Mouse (Mus musculus) embryonic facial prominence, embryonic 15.5 days (tissue): ENCODE results near the gene Msrb1. TPM values are rescaled to one million over a fixed set of nuclear protein-coding genes. Genes with fewer than 3 reads are reported as not detected.

ENCODE experiments used
- ATAC-seq: fragments of 200-750 bp; cut with Nextera tagmentation; 2 replicates; pipeline ENCODE4 v1.8.0; 2017; ENCODE audit warnings: low read depth, moderate TSS enrichment; ENCODE audit not compliant: insufficient number of reproducible peaks, low FRiP score, low TSS enrichment
- H3K27ac ChIP-seq: fragments of 300-500 bp; sonication (generic); replicated peaks from 2 replicates; pipeline ENCODE4 v1.5.1; 2015; ENCODE audit warnings: mild to moderate bottlenecking, inconsistent platforms
- H3K27me3 ChIP-seq: fragments of 300-500 bp; sonication (generic); 2 replicates; pipeline ENCODE4 v1.6.1; 2015; ENCODE audit warnings: inconsistent platforms
- H3K36me3 ChIP-seq: fragments of 300-500 bp; sonication (generic); 2 replicates; pipeline ENCODE4 v1.6.1; 2015; ENCODE audit warnings: mild to moderate bottlenecking, inconsistent platforms
- H3K4me1 ChIP-seq: fragments of 300-500 bp; sonication (generic); 2 replicates; pipeline ENCODE4 v1.6.1; 2015; ENCODE audit warnings: inconsistent platforms
- H3K4me2 ChIP-seq: fragments of 300-500 bp; sonication (generic); replicated peaks from 2 replicates; pipeline ENCODE4 v1.6.1; 2015; ENCODE audit warnings: mild to moderate bottlenecking, inconsistent platforms
- H3K4me3 ChIP-seq: fragments of 300-500 bp; sonication (generic); replicated peaks from 2 replicates; pipeline ENCODE4 v1.5.1; 2015; ENCODE audit warnings: mild to moderate bottlenecking, inconsistent platforms
- H3K9ac ChIP-seq: fragments of 300-500 bp; sonication (generic); 2 replicates; pipeline ENCODE4 v1.6.1; 2015; ENCODE audit warnings: inconsistent platforms
- H3K9me3 ChIP-seq: fragments of 300-500 bp; sonication (generic); replicated peaks from 2 replicates; pipeline ENCODE4 v1.6.1; 2016; ENCODE audit warnings: inconsistent platforms
- WGBS: fragments of 180-500 bp; shearing (Covaris S2); methylation state at CpG from one replicate; pipeline ENCODE4 v1.1.7; 2015; 5-methylcytosine and 5-hydroxymethylcytosine counted together
- polyA plus RNA-seq: library from polyadenylated mRNA; unstranded; fragments of >200 nt; fragmentation: Nextera tagmentation; extraction: Ambion mirVana; gene quantifications from 2 replicates; pipeline ENCODE4 v1.2.1, GENCODE M21; 2015

Gene Msrb1
- 26.6 and 27.9 TPM in 2 replicates for polyA plus RNA-seq

GRCm38 (mm10) chr17:24736330-24737051 is at the start of gene Msrb1:
Gene Msrb1 (plus strand): TSS chr17:24736642.
- Histone ChIP-seq H3K9me3 (no peaks in the 10 kb centered on the region), H3K36me3 (peaks cover 16% of the 10 kb centered on the region; the same call in 1 of the 2 replicates), H3K27me3 (0 out of 2 replicates have a peak, but pooled peaks cover 4% of the 10 kb centered on the region), H3K9ac (peak within 1 kb of the TSS; percentile 55), H3K27ac (peak within 1 kb of the TSS; percentile 70), H3K4me3 (peak within 1 kb of the TSS; percentile 65), H3K4me2 (peak within 1 kb of the TSS; percentile 88), H3K4me1 (peaks cover 15% of the 10 kb centered on the region)
- WGBS, result under 1% methylated on average over 29 of the region's 29 CpGs
- peak; percentile 96 for ATAC-seq

- Histone ChIP-seq H3K4me3 (peak overlapping the region; percentile 29), H3K4me2 (peak overlapping the region; percentile 56), H3K9me3 (no peaks in the 10 kb centered on the region), H3K36me3 (peaks cover under 1% of the 10 kb centered on the region), H3K9ac (0 out of 2 replicates have a peak overlapping the region, but pooled peaks have one; percentile 23), H3K4me1 (peaks cover 22% of the 10 kb centered on the region), H3K27me3 (peaks cover 46% of the 10 kb centered on the region), H3K27ac (no peak overlapping the region)
- peak; percentile 47; the same call in 1 of the 2 replicates for ATAC-seq
- 2% methylated on average over 25 of the region's 25 CpGs for WGBS
These were observed 49.3 kb upstream of the Msrb1 start for GRCm38 (mm10) chr17:24687146-24687595.

- peaks cover 1% of the 10 kb centered on the region; the same call in 1 of the 2 replicates for H3K36me3 ChIP-seq
- H3K4me3 ChIP-seq, result peak overlapping the region; percentile 29
- ATAC-seq, result no peak
- no peak overlapping the region for H3K27ac ChIP-seq
- 17% methylated on average over 23 of the region's 23 CpGs for WGBS
- H3K27me3 ChIP-seq, result peaks cover 46% of the 10 kb centered on the region
- H3K9me3 ChIP-seq, result no peaks in the 10 kb centered on the region
- peaks cover 22% of the 10 kb centered on the region for H3K4me1 ChIP-seq
- peak overlapping the region; percentile 56 for H3K4me2 ChIP-seq
- H3K9ac ChIP-seq, result 0 out of 2 replicates have a peak overlapping the region, but pooled peaks have one; percentile 23
These were observed 48.8 kb upstream of the Msrb1 start for GRCm38 (mm10) chr17:24687599-24687998.

GRCm38 (mm10) chr17:24689251-24690081 is 47.0 kb upstream of the Msrb1 start, which contains the start of gene Syngr3:
Gene Syngr3 (minus strand): TSS chr17:24689955.
- Histone ChIP-seq H3K4me1 (peaks cover 22% of the 10 kb centered on the region), H3K27ac (no peak within 1 kb of the TSS), H3K36me3 (peaks cover 10% of the 10 kb centered on the region), H3K27me3 (peaks cover 46% of the 10 kb centered on the region), H3K9ac (peak within 1 kb of the TSS; percentile 42), H3K9me3 (no peaks in the 10 kb centered on the region), H3K4me2 (peak within 1 kb of the TSS; percentile 93), H3K4me3 (peak within 1 kb of the TSS; percentile 55)
- ATAC-seq, result peak; percentile 27; the same call in 1 of the 2 replicates
- WGBS, result under 1% methylated on average over 50 of the region's 55 CpGs

GRCm38 (mm10) chr17:24692385-24692784 is 44.1 kb upstream of the Msrb1 start:
- 86% methylated on average over 5 of the region's 5 CpGs for WGBS
- no peak for ATAC-seq
- Histone ChIP-seq H3K9me3 (no peaks in the 10 kb centered on the region), H3K27me3 (peaks cover 38% of the 10 kb centered on the region), H3K4me2 (no peak overlapping the region), H3K4me3 (no peak overlapping the region), H3K9ac (no peak overlapping the region), H3K27ac (no peak overlapping the region), H3K36me3 (peaks cover 10% of the 10 kb centered on the region), H3K4me1 (peaks cover 32% of the 10 kb centered on the region)

- peaks cover 7% of the 10 kb centered on the region for H3K27me3 ChIP-seq
- peak; percentile 8; the same call in 1 of the 2 replicates for ATAC-seq
- peak overlapping the region; percentile 71 for H3K4me3 ChIP-seq
- H3K9ac ChIP-seq, result peak overlapping the region; percentile 76
- H3K36me3 ChIP-seq, result peaks cover 21% of the 10 kb centered on the region
- peak overlapping the region; percentile 91 for H3K27ac ChIP-seq
- peak overlapping the region; percentile 80 for H3K4me2 ChIP-seq
- H3K9me3 ChIP-seq, result no peaks in the 10 kb centered on the region
- WGBS, result 8% methylated on average over 40 of the region's 51 CpGs
- H3K4me1 ChIP-seq, result peaks cover 29% of the 10 kb centered on the region
These were observed 41.0 kb upstream of the Msrb1 start for GRCm38 (mm10) chr17:24695326-24696010.

GRCm38 (mm10) chr17:24696011-24696697 is 40.3 kb upstream of the Msrb1 start, which contains the start of the genes Gfer and Noxo1:
Gene Gfer (minus strand): TSS chr17:24696156.
Gene Noxo1 (plus strand): TSS chr17:24696234.
- Histone ChIP-seq H3K9ac (peak within 1 kb of the TSS; percentile 76), H3K4me1 (peaks cover 29% of the 10 kb centered on the region), H3K36me3 (peaks cover 27% of the 10 kb centered on the region), H3K9me3 (no peaks in the 10 kb centered on the region), H3K27me3 (peaks cover under 1% of the 10 kb centered on the region; the same call in 1 of the 2 replicates), H3K4me3 (peak within 1 kb of the TSS; percentile 71), H3K27ac (peak within 1 kb of the TSS; percentile 91), H3K4me2 (peak within 1 kb of the TSS; percentile 80)
- under 1% methylated on average over 76 of the region's 76 CpGs for WGBS
- peak; percentile 93 for ATAC-seq

- Histone ChIP-seq H3K9me3 (no peaks in the 10 kb centered on the region), H3K36me3 (peaks cover 40% of the 10 kb centered on the region), H3K9ac (no peak overlapping the region), H3K4me2 (0 out of 2 replicates have a peak overlapping the region, but pooled peaks have one; percentile 1), H3K4me3 (no peak overlapping the region), H3K27ac (peak overlapping the region; percentile 14; the same call in 1 of the 2 replicates), H3K27me3 (no peaks in the 10 kb centered on the region), H3K4me1 (peaks cover 29% of the 10 kb centered on the region)
- no peak for ATAC-seq
- WGBS, result 13% methylated on average over 5 of the region's 5 CpGs
These were observed 38.5 kb upstream of the Msrb1 start for GRCm38 (mm10) chr17:24697985-24698384.

- Histone ChIP-seq H3K9ac (no peak overlapping the region), H3K27me3 (no peaks in the 10 kb centered on the region), H3K4me1 (peaks cover 29% of the 10 kb centered on the region), H3K27ac (no peak overlapping the region), H3K36me3 (peaks cover 38% of the 10 kb centered on the region), H3K9me3 (no peaks in the 10 kb centered on the region), H3K4me2 (no peak overlapping the region), H3K4me3 (no peak overlapping the region)
- WGBS, result 70% methylated on average over 9 of the region's 9 CpGs
- no peak for ATAC-seq
These were observed 37.7 kb upstream of the Msrb1 start for GRCm38 (mm10) chr17:24698715-24699114.

GRCm38 (mm10) chr17:24699473-24699872 is 37.0 kb upstream of the Msrb1 start:
- H3K27me3 ChIP-seq, result no peaks in the 10 kb centered on the region
- no peak overlapping the region for H3K4me2 ChIP-seq
- WGBS, result 83% methylated on average over 2 of the region's 2 CpGs
- no peak for ATAC-seq
- no peak overlapping the region for H3K27ac ChIP-seq
- no peak overlapping the region for H3K9ac ChIP-seq
- H3K4me1 ChIP-seq, result peaks cover 29% of the 10 kb centered on the region
- no peaks in the 10 kb centered on the region for H3K9me3 ChIP-seq
- H3K36me3 ChIP-seq, result peaks cover 45% of the 10 kb centered on the region
- no peak overlapping the region for H3K4me3 ChIP-seq
